Comparison of ENCODE assay signal across 10 mouse cellular contexts in the genomic region with DNA sequence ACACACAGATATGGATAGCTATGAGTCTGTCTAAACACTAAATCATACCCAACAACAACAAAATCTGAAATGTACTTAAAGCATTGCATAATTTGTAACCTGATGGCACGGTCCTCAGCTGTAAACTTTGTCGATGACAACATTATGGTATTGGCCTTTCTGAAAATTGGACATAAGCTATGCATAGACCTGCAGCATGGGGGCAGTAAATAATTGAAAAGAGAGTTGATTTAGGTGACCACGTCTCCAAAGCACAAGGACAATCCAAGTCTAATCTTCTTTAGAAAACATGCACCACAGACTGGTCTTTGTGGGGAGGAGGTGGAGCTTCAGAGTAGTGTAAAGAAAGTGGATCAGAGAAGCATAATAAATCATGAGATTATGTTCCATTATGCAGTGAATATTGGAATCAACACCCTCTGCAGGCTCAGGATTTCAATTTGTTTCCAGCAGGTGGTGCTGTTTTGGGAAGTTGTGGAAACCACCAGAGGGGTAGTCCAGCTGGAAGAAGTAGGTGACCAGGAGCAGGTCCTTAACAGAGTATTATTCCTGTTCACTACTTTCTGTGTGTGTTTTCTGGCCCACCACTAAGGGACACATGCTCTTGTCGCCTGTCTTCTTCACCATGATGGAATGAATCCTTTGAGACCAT.
A peak's percentile ranks its signal among the peaks of the same experiment; 100 is the strongest.
DNase-seq lines count a peak whose midpoint lies in the region; ATAC-seq and TF ChIP-seq lines count a peak whose summit lies in the region.
"Had no signal": no experiment of that assay in that cellular context is flagged by ENCODE, and none has a peak within 500 bp of the region (broad histone marks: within the 10 kb centered on the region; RNA-seq: fewer than 3 reads in every experiment).

No protein-coding gene starts in this region.

- no peaks in the 10 kb centered on the region for H3K36me3 ChIP-seq in midbrain, embryonic 11.5 days (ENCODE audit: control insufficient read depth, insufficient read depth, low read length)
- H3K36me3 ChIP-seq: embryonic facial prominence, embryonic 15.5 days had no signal

- peak; percentile 62 for ATAC-seq in granulocyte monocyte progenitor cell, adult 5-6 weeks (replicated peaks; ENCODE audit: poor library complexity, severe bottlenecking)
- peak; percentile 71 for ATAC-seq in midbrain, embryonic 11.5 days (ENCODE audit: low FRiP score)

- H3K4me1 ChIP-seq in lung, adult 2 months (ENCODE audit: control insufficient read depth, insufficient read depth, low read length), result no peaks in the 10 kb centered on the region
- H3K4me1 ChIP-seq in midbrain, embryonic 11.5 days (ENCODE audit: control insufficient read depth, insufficient read depth, low read length), result no peaks in the 10 kb centered on the region
- H3K4me1 ChIP-seq: embryonic facial prominence, embryonic 15.5 days had no signal

- TF ChIP-seq POLR2A in lung, adult 2 months (IDR thresholded peaks at IDR 0.05; ENCODE audit: borderline replicate concordance, extremely low read depth, low read depth, low read length), result no peak

- no peak overlapping the region for H3K4me2 ChIP-seq in midbrain, embryonic 11.5 days
- H3K4me2 ChIP-seq: embryonic facial prominence, embryonic 15.5 days had no signal

- no peak for TF ChIP-seq CTCF in lung, adult 2 months (IDR thresholded peaks at IDR 0.05; ENCODE audit: insufficient read depth, low read length)

- H3K27me3 ChIP-seq in midbrain, embryonic 11.5 days (ENCODE audit: control insufficient read depth, insufficient read depth, low read length), result no peaks in the 10 kb centered on the region
- H3K27me3 ChIP-seq: embryonic facial prominence, embryonic 15.5 days had no signal

- peak; percentile 38 to 44 for DNase-seq in cerebellum, adult 18-20 months
- DNase-seq in cerebellum, postnatal 36 days, result no peak
- peak; percentile 2 for DNase-seq in lung, postnatal 36 days
- no peak for DNase-seq in lung, adult 2 months
- peak; percentile 89 for DNase-seq in midbrain, embryonic 11.5 days (ENCODE audit: low spot score, missing footprints)
- DNase-seq in right cerebral cortex, postnatal 10 days (ENCODE audit: low spot score in 2 of 2), result no peak
- DNase-seq in frontal cortex, postnatal 14 days (ENCODE audit: low spot score in 2 of 2), result no peak

- no peaks in the 10 kb centered on the region for H3K9me3 ChIP-seq in midbrain, embryonic 11.5 days (ENCODE audit: control insufficient read depth, low read length)
- H3K9me3 ChIP-seq: embryonic facial prominence, embryonic 15.5 days had no signal

- H3K27ac ChIP-seq in midbrain, embryonic 11.5 days (ENCODE audit: low read depth, low read length), result no peak overlapping the region
- H3K27ac ChIP-seq: embryonic facial prominence, embryonic 15.5 days; macrophage had no signal

- H3K9ac ChIP-seq in midbrain, embryonic 11.5 days (ENCODE audit: low read length), result no peak overlapping the region
- H3K9ac ChIP-seq: embryonic facial prominence, embryonic 15.5 days had no signal

- no peak overlapping the region for H3K4me3 ChIP-seq in lung, adult 2 months (replicated peaks; ENCODE audit: extremely low read depth, low read depth, low read length)
- no peak overlapping the region for H3K4me3 ChIP-seq in midbrain, embryonic 11.5 days (ENCODE audit: low read depth, low read length)
- H3K4me3 ChIP-seq: embryonic facial prominence, embryonic 15.5 days had no signal

- 67% methylated on average over 4 of the region's 4 CpGs for WGBS in lung, adult 2 months
- WGBS in midbrain, embryonic 11.5 days, result 66% methylated on average over 4 of the region's 4 CpGs

Comparison
In these comparisons a context has a peak if more than half of its experiments do, and no peak if none do; other contexts are left out.
1. DNase-seq: peak in cerebellum, adult 18-20 months (2 of 2), lung, postnatal 36 days (single experiment) and midbrain, embryonic 11.5 days (single experiment); none in cerebellum, postnatal 36 days (0 of 2), lung, adult 2 months (single experiment), right cerebral cortex, postnatal 10 days (0 of 2) and frontal cortex, postnatal 14 days (0 of 2).